Mouse (Mus musculus) megakaryocyte-erythroid progenitor cell, adult 5-6 weeks (primary cell): ENCODE data around the gene Grcc10. TPM values are rescaled to one million over a fixed set of nuclear protein-coding genes. Genes with fewer than 3 reads are reported as not detected.

Experiments
- ATAC-seq: replicated peaks from 2 replicates; pipeline ENCODE4 v1.8.0; 2016; ENCODE audit warnings: mild to moderate bottlenecking, inconsistent platforms; ENCODE audit not compliant: severe bottlenecking, poor library complexity, low FRiP score, low TSS enrichment
- total RNA-seq, 2 experiments: library from RNA; stranded (forward) in 1 of 2; stranded (reverse) in 1 of 2; fragments of 200-1000, 215-1000 nt in 1 of 2; fragments of >200 nt in 1 of 2; fragmentation: Nextera tagmentation in 1 of 2; gene quantifications; 2 replicates each; pipeline ENCODE4 v1.2.3; 2014 to 2017

The Grcc10 gene
- total RNA-seq (2014; fragmentation: Nextera tagmentation): 110 and 141 TPM in 2 replicates
- 66.5 and 83.5 TPM in 2 replicates for total RNA-seq (2017)

GRCm38 (mm10) chr6:124740888-124741761 is at the start of gene Grcc10:
Gene Grcc10 (minus strand): TSS chr6:124741374.
- ATAC-seq: peak; percentile 79

GRCm38 (mm10) chr6:124790121-124790520 is 48.9 kb upstream of the Grcc10 start:
- no peak for ATAC-seq

- no peak for ATAC-seq
Measured at GRCm38 (mm10) chr6:124789519-124789918, 48.3 kb upstream of the Grcc10 start.

GRCm38 (mm10) chr6:124787722-124788121 is 46.5 kb upstream of the Grcc10 start:
- ATAC-seq: no peak

- no peak for ATAC-seq
Measured at GRCm38 (mm10) chr6:124786756-124787420, 45.7 kb upstream of the Grcc10 start.

- 0 out of 2 replicates have a peak, but pooled peaks have one; percentile 23 for ATAC-seq
Measured at GRCm38 (mm10) chr6:124782436-124782835, 41.3 kb upstream of the Grcc10 start.

GRCm38 (mm10) chr6:124780917-124781316 is 39.7 kb upstream of the Grcc10 start:
- no peak for ATAC-seq

GRCm38 (mm10) chr6:124779984-124780416 is 38.8 kb upstream of the Grcc10 start:
- no peak; the same call in 1 of the 2 replicates for ATAC-seq

- ATAC-seq: peak; percentile 73
Measured at GRCm38 (mm10) chr6:124779222-124779983, 38.2 kb upstream of the Grcc10 start, which contains the start of gene Lrrc23. Gene Lrrc23 (minus strand): TSS chr6:124779727.

GRCm38 (mm10) chr6:124770511-124770910 is 29.3 kb upstream of the Grcc10 start:
- ATAC-seq: no peak

GRCm38 (mm10) chr6:124770013-124770412 is 28.8 kb upstream of the Grcc10 start:
- no peak for ATAC-seq

- peak; percentile 58 for ATAC-seq
Measured at GRCm38 (mm10) chr6:124769101-124769765, 28.1 kb upstream of the Grcc10 start, which contains the start of gene Eno2. Gene Eno2 (minus strand): TSS chr6:124769673.

- no peak for ATAC-seq
Measured at GRCm38 (mm10) chr6:124768704-124769044, 27.5 kb upstream of the Grcc10 start.

- ATAC-seq: peak; percentile 57
Measured at GRCm38 (mm10) chr6:124767920-124768703, 26.9 kb upstream of the Grcc10 start.

GRCm38 (mm10) chr6:124767536-124767919 is 26.4 kb upstream of the Grcc10 start:
- no peak for ATAC-seq

- no peak for ATAC-seq
Measured at GRCm38 (mm10) chr6:124765951-124766350, 24.8 kb upstream of the Grcc10 start.

GRCm38 (mm10) chr6:124759259-124759658 is 18.1 kb upstream of the Grcc10 start:
- ATAC-seq: peak; percentile 77

GRCm38 (mm10) chr6:124758849-124759232 is 17.7 kb upstream of the Grcc10 start:
- ATAC-seq: no peak
